Mouse (Mus musculus) granulocyte monocyte progenitor cell, adult 5-6 weeks (primary cell): ENCODE measurements around the gene Hnf1b. TPM values are rescaled to one million over a fixed set of nuclear protein-coding genes. Genes with fewer than 3 reads are reported as not detected.
A peak's percentile ranks its signal among the peaks of the same experiment; 100 is the strongest.

Experiments used
- ATAC-seq: replicated peaks from 2 replicates; pipeline ENCODE4 v1.8.0; 2016; ENCODE audit warnings: mild to moderate bottlenecking, moderate TSS enrichment, inconsistent platforms; ENCODE audit not compliant: poor library complexity, severe bottlenecking
- total RNA-seq, 2 experiments: library from RNA; stranded (forward) in 1 of 2; stranded (reverse) in 1 of 2; fragments of 200-712, 200-1000 nt in 1 of 2; fragments of >200 nt in 1 of 2; fragmentation: Nextera tagmentation in 1 of 2; gene quantifications; 2 replicates each; pipeline ENCODE4 v1.2.3; 2014 to 2017

Hnf1b gene
- not detected in 2 replicates for total RNA-seq (2014; fragmentation: Nextera tagmentation)
- total RNA-seq (2017) = not detected in 2 replicates

- no peak; the same call in 1 of the 2 replicates for ATAC-seq
Measured at GRCm38 (mm10) chr11:83849529-83850335, at the start of gene Hnf1b. Gene Hnf1b, plus strand, starts transcription at chr11:83850063.

GRCm38 (mm10) chr11:83802166-83802565, 47.7 kb upstream of the Hnf1b start:
- ATAC-seq = no peak

- no peak for ATAC-seq
Measured at GRCm38 (mm10) chr11:83802581-83802980, 47.3 kb upstream of the Hnf1b start.

- no peak for ATAC-seq
Measured at GRCm38 (mm10) chr11:83810441-83810840, 39.4 kb upstream of the Hnf1b start.

GRCm38 (mm10) chr11:83815191-83815590, 34.7 kb upstream of the Hnf1b start:
- ATAC-seq = no peak

GRCm38 (mm10) chr11:83815628-83816027, 34.2 kb upstream of the Hnf1b start:
- no peak for ATAC-seq

GRCm38 (mm10) chr11:83817048-83817447, 32.8 kb upstream of the Hnf1b start:
- no peak for ATAC-seq

GRCm38 (mm10) chr11:83817994-83818393, 31.9 kb upstream of the Hnf1b start:
- ATAC-seq = no peak

- ATAC-seq = no peak
Measured at GRCm38 (mm10) chr11:83818591-83819127, 31.2 kb upstream of the Hnf1b start.

GRCm38 (mm10) chr11:83819806-83820483, 29.9 kb upstream of the Hnf1b start:
- ATAC-seq = no peak

GRCm38 (mm10) chr11:83826142-83826541, 23.7 kb upstream of the Hnf1b start:
- no peak for ATAC-seq

- ATAC-seq = no peak
Measured at GRCm38 (mm10) chr11:83828553-83829142, 21.2 kb upstream of the Hnf1b start.

- peak; percentile 49 for ATAC-seq
Measured at GRCm38 (mm10) chr11:83832389-83832788, 17.5 kb upstream of the Hnf1b start.

- no peak for ATAC-seq
Measured at GRCm38 (mm10) chr11:83833517-83833916, 16.3 kb upstream of the Hnf1b start.

GRCm38 (mm10) chr11:83833959-83834496, 15.8 kb upstream of the Hnf1b start:
- ATAC-seq = peak; percentile 98

- no peak for ATAC-seq
Measured at GRCm38 (mm10) chr11:83839451-83839850, 10.4 kb upstream of the Hnf1b start.

GRCm38 (mm10) chr11:83843534-83843933, 6.3 kb upstream of the Hnf1b start:
- ATAC-seq = no peak

- ATAC-seq = no peak
Measured at GRCm38 (mm10) chr11:83850586-83851272, 866 bp downstream of the Hnf1b start.

GRCm38 (mm10) chr11:83851273-83852015, 1.6 kb downstream of the Hnf1b start:
- no peak for ATAC-seq
